Mouse (Mus musculus) 416B (cell line): ENCODE data around the gene Gmppa.
A peak's percentile ranks its signal among the peaks of the same experiment; 100 is the strongest.

ENCODE experiments used
- DNase-seq: peaks from one replicate; pipeline ENCODE4 v3.0.0; 2011; ENCODE audit warnings: low read depth

Gmppa gene

GRCm38 (mm10) chr1:75423780-75424390 is 11.8 kb upstream of the Gmppa start:
- DNase-seq, result no peak

GRCm38 (mm10) chr1:75425796-75426471 is 9.8 kb upstream of the Gmppa start:
- peak; percentile 26 for DNase-seq

GRCm38 (mm10) chr1:75438782-75439181 is 3.1 kb downstream of the Gmppa start:
- DNase-seq, result no peak

GRCm38 (mm10) chr1:75440661-75441060 is 4.9 kb downstream of the Gmppa start:
- no peak for DNase-seq

GRCm38 (mm10) chr1:75441471-75441996 is 5.8 kb downstream of the Gmppa start:
- DNase-seq, result no peak

GRCm38 (mm10) chr1:75442171-75442570 is 6.4 kb downstream of the Gmppa start:
- DNase-seq, result no peak

GRCm38 (mm10) chr1:75442811-75443210 is 7.1 kb downstream of the Gmppa start:
- no peak for DNase-seq

- DNase-seq, result no peak
Observed at GRCm38 (mm10) chr1:75443247-75444024, 7.7 kb downstream of the Gmppa start.

GRCm38 (mm10) chr1:75444208-75444607 is 8.5 kb downstream of the Gmppa start:
- no peak for DNase-seq

GRCm38 (mm10) chr1:75445141-75445701 is 9.5 kb downstream of the Gmppa start:
- no peak for DNase-seq

- DNase-seq, result peak; percentile 60
Observed at GRCm38 (mm10) chr1:75445751-75446611, 10.3 kb downstream of the Gmppa start.

GRCm38 (mm10) chr1:75446656-75447055 is 10.9 kb downstream of the Gmppa start:
- no peak for DNase-seq

- no peak for DNase-seq
Observed at GRCm38 (mm10) chr1:75447265-75448051, 11.7 kb downstream of the Gmppa start.

- DNase-seq, result no peak
Observed at GRCm38 (mm10) chr1:75448052-75448431, 12.3 kb downstream of the Gmppa start.

GRCm38 (mm10) chr1:75448937-75449336 is 13.2 kb downstream of the Gmppa start:
- no peak for DNase-seq

GRCm38 (mm10) chr1:75449377-75450135 is 13.8 kb downstream of the Gmppa start:
- DNase-seq, result peak; percentile 9

- DNase-seq, result no peak
Observed at GRCm38 (mm10) chr1:75450314-75451005, 14.7 kb downstream of the Gmppa start, which contains the start of gene Asic4. Asic4 (plus strand) TSS chr1:75450436.

- no peak for DNase-seq
Observed at GRCm38 (mm10) chr1:75451900-75452299, 16.2 kb downstream of the Gmppa start.

GRCm38 (mm10) chr1:75455433-75455832 is 19.7 kb downstream of the Gmppa start:
- no peak for DNase-seq
